Mouse (Mus musculus): ENCODE measurements around the gene Atrn. TPM values are rescaled to one million over a fixed set of nuclear protein-coding genes. Genes with fewer than 3 reads are reported as not detected.
A peak's percentile ranks its signal among the peaks of the same experiment; 100 is the strongest.

Gene Atrn
- polyA plus RNA-seq, 1 experiment from 2014 or later: 11.7 TPM

DNA sequence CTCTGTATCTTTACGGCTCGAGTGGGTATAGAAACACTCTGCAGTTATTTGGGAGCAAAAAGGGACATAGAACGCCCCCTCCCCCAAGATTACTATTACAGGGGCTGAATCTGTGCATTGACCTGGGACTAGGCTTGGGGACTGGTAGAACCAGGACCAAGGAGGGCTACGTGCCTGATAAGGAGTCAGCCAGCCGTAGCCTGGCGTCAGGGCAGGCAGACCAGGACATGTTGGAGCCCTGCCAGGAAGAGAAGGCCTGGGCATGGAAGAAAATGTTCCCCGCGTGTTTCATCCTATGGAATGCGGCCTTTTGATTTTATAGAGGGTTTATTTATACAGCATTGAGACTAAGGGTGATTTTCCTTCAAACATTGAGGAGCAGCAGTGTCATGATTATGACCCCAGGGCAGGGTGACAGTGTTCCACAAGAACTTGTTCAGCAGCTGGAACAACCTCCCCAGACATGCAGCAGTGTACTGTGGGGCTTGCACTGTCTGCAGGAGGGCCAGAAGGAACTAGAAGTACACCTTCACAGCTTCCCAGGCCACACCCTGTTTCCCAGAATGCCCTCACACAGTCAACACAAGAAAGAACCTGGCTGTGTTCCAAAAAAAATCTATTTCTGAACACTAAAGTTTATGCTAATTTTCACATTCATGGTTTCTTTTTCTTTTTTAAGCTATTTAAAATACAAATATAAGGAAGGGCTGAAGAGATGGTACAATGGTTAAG, 138.9 kb downstream of the Atrn start:
- Histone ChIP-seq H3K36me3 (no peaks in the 10 kb centered on the region), H3K9ac (no peak overlapping the region), H3K4me2 (no peak overlapping the region), H3K27me3 (peaks cover 33% of the 10 kb centered on the region), H3K4me3 (no peak overlapping the region), H3K27ac (replicated peaks) (no peak overlapping the region), H3K4me1 (replicated peaks) (peaks cover 16% of the 10 kb centered on the region), H3K9me3 (no peaks in the 10 kb centered on the region)
- no peak for ATAC-seq (ENCODE audit: low read depth)
- WGBS: 79% methylated on average over 9 of the region's 9 CpGs

DNA sequence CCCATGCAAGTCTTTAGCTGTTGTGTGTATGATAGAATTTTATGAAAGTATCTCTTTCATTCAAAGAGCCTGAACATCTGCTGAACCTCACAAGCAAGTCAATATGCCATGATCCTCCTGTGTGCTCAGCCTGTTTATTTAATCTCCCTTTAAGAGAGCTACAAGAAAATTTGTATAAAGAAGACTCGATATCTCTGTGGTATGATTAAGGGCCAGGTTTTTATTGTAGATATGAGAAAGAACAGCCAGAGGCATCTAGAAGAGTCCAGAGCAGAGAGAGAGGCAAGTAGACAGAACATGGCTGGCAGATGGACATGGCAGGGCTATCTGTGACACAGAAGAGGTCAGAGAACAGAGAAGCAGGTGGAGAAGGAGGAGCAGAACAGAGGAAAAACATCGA, 139.7 kb downstream of the Atrn start:
- Histone ChIP-seq H3K27ac (replicated peaks) (no peak overlapping the region), H3K36me3 (no peaks in the 10 kb centered on the region), H3K9me3 (no peaks in the 10 kb centered on the region), H3K4me1 (replicated peaks) (peaks cover 7% of the 10 kb centered on the region), H3K4me2 (no peak overlapping the region), H3K27me3 (peaks cover 26% of the 10 kb centered on the region), H3K9ac (no peak overlapping the region), H3K4me3 (no peak overlapping the region)
- 89% methylated on average over 2 of the region's 2 CpGs for WGBS
- no peak for ATAC-seq (ENCODE audit: low read depth)

DNA sequence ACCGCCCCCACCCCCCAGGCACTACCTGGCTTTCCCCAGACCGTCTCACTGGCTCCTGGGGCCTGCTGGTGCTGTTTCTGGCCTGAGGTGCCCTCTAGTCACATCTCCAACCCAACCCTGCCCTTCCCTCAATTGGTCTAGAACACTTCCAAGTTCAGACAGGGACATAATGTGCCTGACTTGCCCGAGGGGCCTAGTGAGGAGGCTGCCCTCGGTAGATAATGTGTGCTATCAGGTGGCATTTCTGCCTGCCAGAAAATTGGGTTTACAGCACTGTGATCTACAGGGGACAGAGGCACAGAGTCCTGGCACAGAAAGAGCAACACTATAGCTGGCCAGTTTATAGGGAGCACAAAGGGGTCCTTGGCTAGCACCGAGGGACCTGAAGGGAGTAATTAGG, 145.7 kb downstream of the Atrn start:
- no peak overlapping the region for H3K4me2 ChIP-seq

DNA sequence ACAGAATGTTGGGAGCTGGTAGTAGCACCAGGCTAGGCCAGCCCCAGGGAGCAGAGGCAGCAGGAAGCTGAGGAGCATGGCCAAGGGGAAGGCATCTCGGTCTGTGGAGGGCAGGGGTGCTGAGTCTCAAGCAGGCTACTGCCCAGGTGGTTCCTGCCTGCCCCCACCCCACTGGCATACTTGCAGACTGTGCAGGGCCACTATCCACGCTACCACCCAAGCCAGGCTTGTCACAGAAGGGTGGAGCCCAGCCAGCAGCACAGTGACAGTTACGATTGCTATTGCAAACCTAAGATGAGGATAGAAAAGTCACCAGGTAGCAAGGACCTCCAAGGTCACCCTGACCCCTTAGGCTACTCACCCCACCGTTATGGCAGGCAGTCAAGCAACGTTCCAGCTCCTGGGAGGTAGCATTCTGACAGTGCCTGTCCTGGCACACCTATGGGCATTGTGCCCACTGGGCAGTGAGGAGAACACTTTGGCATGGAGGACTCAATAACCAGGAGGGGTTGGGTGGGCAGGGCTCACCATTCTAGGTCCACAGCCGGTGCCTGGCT, 146.6 kb downstream of the Atrn start:
- H3K27me3 ChIP-seq: peaks cover 62% of the 10 kb centered on the region
- no peak overlapping the region for H3K9ac ChIP-seq
- peaks cover 29% of the 10 kb centered on the region for H3K4me1 ChIP-seq (replicated peaks)
- no peak overlapping the region for H3K27ac ChIP-seq (replicated peaks)
- WGBS: 64% methylated on average over 6 of the region's 6 CpGs
- H3K4me2 ChIP-seq: no peak overlapping the region
- no peaks in the 10 kb centered on the region for H3K9me3 ChIP-seq
- no peak for ATAC-seq (ENCODE audit: low read depth)
- H3K36me3 ChIP-seq: no peaks in the 10 kb centered on the region
- no peak overlapping the region for H3K4me3 ChIP-seq

More for the DNA sequence above, 145.7 kb downstream of the Atrn start:
- Histone ChIP-seq H3K36me3 (no peaks in the 10 kb centered on the region), H3K27me3 (peaks cover 62% of the 10 kb centered on the region), H3K27ac (replicated peaks) (no peak overlapping the region), H3K9ac (no peak overlapping the region), H3K4me1 (replicated peaks) (peaks cover 29% of the 10 kb centered on the region), H3K4me3 (no peak overlapping the region), H3K9me3 (no peaks in the 10 kb centered on the region)
- no peak for ATAC-seq (ENCODE audit: low read depth)
- 62% methylated on average over 5 of the region's 5 CpGs for WGBS

DNA sequence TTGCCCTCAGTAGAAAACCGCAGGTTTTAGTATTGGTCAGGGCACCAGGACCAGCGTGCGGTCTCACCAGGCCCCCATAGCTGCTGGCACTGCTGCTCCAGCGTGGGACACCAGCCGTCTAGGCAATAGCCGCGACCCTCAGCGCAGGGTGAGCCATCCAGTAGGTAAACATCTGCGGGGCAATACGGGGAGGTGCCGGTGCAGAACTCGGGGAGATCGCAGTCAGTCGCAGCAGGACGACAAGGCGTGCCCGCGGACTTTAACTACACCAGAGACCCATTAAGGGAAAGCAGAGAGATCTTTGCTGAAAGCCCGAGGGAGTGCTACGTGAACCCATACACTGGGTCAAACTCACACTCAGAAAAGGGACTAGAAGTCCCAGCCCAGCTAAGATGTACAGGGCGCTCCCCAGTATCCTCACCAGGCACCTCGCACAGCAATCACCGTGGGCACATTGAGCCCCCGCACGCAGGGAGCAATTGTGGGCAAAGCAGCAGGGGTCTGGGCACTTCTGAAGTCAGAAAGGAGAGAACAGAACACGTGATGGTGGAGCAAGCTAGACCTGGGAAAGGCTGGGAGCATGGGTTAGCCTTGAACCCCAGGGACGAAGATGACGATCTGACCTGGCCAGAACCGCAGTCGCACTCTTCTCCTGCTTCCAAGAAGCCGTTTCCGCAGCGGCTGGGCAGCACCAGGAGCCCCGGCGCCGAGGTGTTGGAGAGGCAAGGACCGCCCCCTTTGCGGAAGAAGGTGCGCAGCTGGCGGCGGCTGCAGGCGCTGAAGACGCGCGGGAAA, 147.8 kb downstream of the Atrn start:
- Histone ChIP-seq H3K36me3 (no peaks in the 10 kb centered on the region), H3K4me1 (replicated peaks) (peaks cover 29% of the 10 kb centered on the region), H3K4me2 (peak overlapping the region; percentile 56), H3K27ac (replicated peaks) (no peak overlapping the region), H3K9me3 (no peaks in the 10 kb centered on the region), H3K4me3 (peak overlapping the region; percentile 32), H3K9ac (peak overlapping the region; percentile 51), H3K27me3 (peaks cover 62% of the 10 kb centered on the region)
- 1% methylated on average over 45 of the region's 45 CpGs for WGBS
- no peak; the same call in 1 of the 2 replicates for ATAC-seq (ENCODE audit: low read depth)

DNA sequence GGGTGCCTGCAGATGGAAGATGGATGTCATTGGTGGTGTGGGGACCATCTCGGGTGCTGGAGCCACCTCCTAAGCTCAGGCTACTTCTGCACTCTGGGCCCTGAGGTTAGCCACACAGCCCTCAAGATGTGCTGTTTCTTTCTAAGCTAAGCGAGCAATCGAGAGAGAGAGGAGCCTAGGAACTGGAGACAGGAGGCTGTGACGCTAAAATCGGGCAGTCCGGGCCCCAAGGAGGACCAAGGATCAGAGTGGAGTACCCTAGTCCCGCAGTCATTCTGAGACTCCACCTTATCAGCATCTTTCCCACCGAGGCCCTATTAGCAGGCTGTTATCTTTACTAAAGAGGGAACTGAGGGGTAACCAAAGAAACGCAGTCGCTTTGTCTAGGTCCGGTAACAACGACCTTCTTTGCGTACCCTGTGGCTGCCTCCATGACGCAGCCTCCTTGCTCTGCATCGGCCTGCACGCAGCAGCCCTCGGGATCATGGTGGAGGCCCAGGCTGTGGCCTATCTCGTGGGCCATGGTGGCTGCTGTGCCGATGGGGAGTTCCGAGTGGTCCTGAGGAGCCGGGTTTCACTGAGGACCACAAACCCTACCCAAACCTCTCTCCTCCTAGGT, 148.5 kb downstream of the Atrn start:
- Histone ChIP-seq H3K27ac (replicated peaks) (no peak overlapping the region), H3K9ac (peak overlapping the region; percentile 51), H3K4me2 (peak overlapping the region; percentile 56), H3K4me1 (replicated peaks) (peaks cover 33% of the 10 kb centered on the region), H3K4me3 (peak overlapping the region; percentile 32), H3K9me3 (no peaks in the 10 kb centered on the region), H3K36me3 (no peaks in the 10 kb centered on the region), H3K27me3 (peaks cover 62% of the 10 kb centered on the region)
- 5% methylated on average over 21 of the region's 21 CpGs for WGBS
- ATAC-seq (ENCODE audit: low read depth): no peak; the same call in 1 of the 2 replicates

DNA sequence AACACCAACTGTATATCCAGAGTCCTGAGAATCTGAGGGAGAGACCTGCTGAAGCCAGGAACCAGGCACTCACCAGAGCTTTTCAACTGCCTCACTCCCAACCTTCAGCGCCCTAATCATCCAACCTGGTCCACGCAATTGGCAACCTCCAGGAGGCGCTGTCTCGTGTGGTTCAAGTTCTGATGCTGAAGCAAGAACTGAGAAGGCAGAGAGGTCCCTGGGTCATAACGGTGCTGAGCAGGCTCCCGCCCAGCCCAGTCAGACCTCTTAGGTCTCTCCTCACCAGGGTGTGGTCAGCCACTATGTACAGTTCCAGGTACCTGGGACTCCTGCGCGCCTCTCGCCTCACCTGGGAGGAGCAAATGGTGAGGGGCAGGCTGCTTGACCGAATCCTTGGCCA, 149.3 kb downstream of the Atrn start:
- H3K4me1 ChIP-seq (replicated peaks): peaks cover 34% of the 10 kb centered on the region
- no peak overlapping the region for H3K9ac ChIP-seq
- H3K36me3 ChIP-seq: no peaks in the 10 kb centered on the region
- no peaks in the 10 kb centered on the region for H3K9me3 ChIP-seq
- ATAC-seq (ENCODE audit: low read depth): no peak
- peaks cover 62% of the 10 kb centered on the region for H3K27me3 ChIP-seq
- H3K27ac ChIP-seq (replicated peaks): no peak overlapping the region
- 3% methylated on average over 10 of the region's 10 CpGs for WGBS
- no peak overlapping the region for H3K4me3 ChIP-seq
- H3K4me2 ChIP-seq: peak overlapping the region; percentile 9; the same call in 1 of the 2 replicates

DNA sequence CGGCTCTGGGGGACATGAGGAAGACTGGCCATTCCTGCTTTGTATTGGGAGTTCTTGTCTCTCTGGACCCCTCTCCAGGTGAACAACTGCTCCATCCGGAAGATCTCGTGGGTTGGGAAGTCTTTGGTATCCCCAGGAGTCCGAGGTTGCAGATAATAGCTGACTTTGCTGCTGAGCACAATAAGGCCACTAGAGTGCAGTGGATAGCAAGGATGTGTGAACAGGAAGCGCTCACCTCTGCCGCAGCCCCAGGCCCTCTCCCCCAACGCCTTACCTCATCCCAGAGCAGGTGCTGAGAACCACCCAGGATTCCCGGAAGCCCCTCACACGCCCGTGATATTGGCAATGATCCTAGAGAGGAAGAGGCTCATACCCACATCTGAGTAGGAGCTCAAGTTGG, 149.9 kb downstream of the Atrn start:
- peaks cover 34% of the 10 kb centered on the region for H3K4me1 ChIP-seq (replicated peaks)
- no peak overlapping the region for H3K27ac ChIP-seq (replicated peaks)
- peak; percentile 29; the same call in 1 of the 2 replicates for ATAC-seq (ENCODE audit: low read depth)
- H3K4me2 ChIP-seq: peak overlapping the region; percentile 9; the same call in 1 of the 2 replicates
- peaks cover 62% of the 10 kb centered on the region for H3K27me3 ChIP-seq
- no peak overlapping the region for H3K4me3 ChIP-seq
- H3K9ac ChIP-seq: no peak overlapping the region
- WGBS: 2% methylated on average over 10 of the region's 10 CpGs
- no peaks in the 10 kb centered on the region for H3K9me3 ChIP-seq
- H3K36me3 ChIP-seq: no peaks in the 10 kb centered on the region

DNA sequence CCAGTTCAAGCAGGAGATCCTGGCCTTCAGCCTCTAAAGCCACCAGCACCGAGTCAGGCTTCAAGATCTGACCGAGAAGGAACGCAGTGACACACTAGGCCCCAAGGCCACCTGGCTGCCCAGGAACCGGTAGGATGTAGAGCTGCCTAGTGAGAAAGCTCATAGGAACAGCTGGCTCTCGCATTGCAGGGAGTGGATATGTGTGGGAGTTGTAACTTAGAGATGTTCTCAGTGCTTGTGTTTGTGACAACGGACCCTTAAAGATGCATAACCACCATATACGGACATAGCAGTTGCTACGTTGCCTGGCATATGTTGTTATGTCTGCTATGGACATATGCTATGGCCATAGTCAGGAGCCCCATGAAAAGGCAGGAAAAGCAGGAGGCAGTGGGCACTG, 152.4 kb downstream of the Atrn start:
- WGBS: 92% methylated on average over 8 of the region's 8 CpGs

DNA sequence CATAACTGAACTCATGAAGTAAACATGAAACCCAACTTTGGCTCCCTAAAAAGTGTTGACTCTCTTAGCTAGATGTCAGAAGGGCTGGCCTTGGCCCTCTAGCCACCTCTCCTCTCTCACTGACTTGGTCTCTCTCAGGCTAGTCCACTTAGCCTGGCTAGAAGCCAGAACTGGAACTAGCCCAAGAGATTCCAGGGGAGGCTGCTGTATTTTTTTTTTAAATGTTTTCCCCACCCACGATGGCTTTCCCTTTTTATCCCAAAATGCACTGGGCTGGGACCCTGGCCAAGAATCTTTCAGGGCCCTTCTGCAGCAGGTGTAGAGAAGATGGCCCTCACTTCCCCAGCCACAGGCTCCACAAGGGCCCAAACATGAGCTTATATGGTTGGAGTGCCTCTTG, 153.1 kb downstream of the Atrn start:
- WGBS: 44% methylated on average over 1 of the region's 1 CpGs

More for the DNA sequence above, 152.4 kb downstream of the Atrn start:
- H3K9ac ChIP-seq: no peak overlapping the region
- H3K36me3 ChIP-seq: no peaks in the 10 kb centered on the region
- H3K4me1 ChIP-seq (replicated peaks): peaks cover 39% of the 10 kb centered on the region
- H3K4me3 ChIP-seq: no peak overlapping the region
- no peaks in the 10 kb centered on the region for H3K9me3 ChIP-seq
- no peak overlapping the region for H3K4me2 ChIP-seq
- no peak overlapping the region for H3K27ac ChIP-seq (replicated peaks)
- H3K27me3 ChIP-seq: peaks cover 61% of the 10 kb centered on the region
- ATAC-seq (ENCODE audit: low read depth): no peak

DNA sequence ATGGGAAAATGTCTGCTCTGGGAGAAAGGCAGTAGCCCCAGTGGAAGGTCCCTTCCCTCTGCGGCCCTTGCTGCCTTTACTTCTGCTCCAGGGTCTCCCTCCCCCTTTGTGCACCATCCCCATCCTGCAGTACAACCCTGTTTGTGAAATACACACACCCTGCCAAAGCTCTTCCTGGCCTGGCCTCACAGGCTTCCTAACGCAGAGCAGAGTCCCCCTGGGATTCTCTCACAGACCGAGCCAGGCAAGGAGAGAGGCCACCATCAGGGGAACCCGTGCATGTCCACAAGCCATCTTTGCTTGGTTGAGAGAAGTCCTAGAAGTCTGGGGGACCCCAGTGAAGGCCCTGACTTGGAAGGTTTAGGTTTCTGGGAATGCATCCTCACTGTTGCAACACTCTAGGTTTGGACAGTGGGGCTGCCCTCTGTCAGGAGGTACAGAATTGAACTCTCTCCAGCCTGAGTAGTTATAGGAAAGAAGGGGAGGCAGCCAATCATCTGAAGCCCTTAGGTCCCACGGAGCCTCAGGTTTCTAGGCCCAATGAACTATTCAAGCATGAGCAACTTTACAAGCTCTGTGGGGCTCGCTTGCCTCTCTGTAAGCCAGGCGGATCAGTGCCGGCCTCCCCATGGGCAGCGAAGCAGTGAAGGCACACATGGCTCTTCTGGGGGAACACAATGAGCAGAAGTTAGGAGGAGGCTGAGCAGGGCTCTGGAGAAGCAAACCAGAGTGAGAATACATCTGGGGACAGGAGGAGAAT, 153.7 kb downstream of the Atrn start:
- H3K9ac ChIP-seq: no peak overlapping the region
- no peak for ATAC-seq (ENCODE audit: low read depth)
- WGBS: 69% methylated on average over 9 of the region's 9 CpGs
- peaks cover 26% of the 10 kb centered on the region for H3K4me1 ChIP-seq (replicated peaks)
- H3K9me3 ChIP-seq: no peaks in the 10 kb centered on the region
- H3K36me3 ChIP-seq: no peaks in the 10 kb centered on the region
- H3K27me3 ChIP-seq: peaks cover 58% of the 10 kb centered on the region
- no peak overlapping the region for H3K4me3 ChIP-seq
- H3K4me2 ChIP-seq: no peak overlapping the region
- H3K27ac ChIP-seq (replicated peaks): no peak overlapping the region

More for the DNA sequence above, 153.1 kb downstream of the Atrn start:
- Histone ChIP-seq H3K9me3 (no peaks in the 10 kb centered on the region), H3K4me1 (replicated peaks) (peaks cover 32% of the 10 kb centered on the region), H3K27me3 (peaks cover 58% of the 10 kb centered on the region), H3K4me3 (no peak overlapping the region), H3K4me2 (no peak overlapping the region), H3K9ac (no peak overlapping the region), H3K27ac (replicated peaks) (no peak overlapping the region), H3K36me3 (no peaks in the 10 kb centered on the region)
- no peak for ATAC-seq (ENCODE audit: low read depth)

Measured in neural tube, embryonic 13.5 days (tissue).